Mouse (Mus musculus) cortical plate, adult 2 months (tissue): ENCODE data around the gene Dnaaf1.

Source experiments
- CTCF ChIP-seq: fragments of 200-500 bp; IDR thresholded peaks from 2 replicates; pipeline ENCODE4 v1.5.1; 2011; ENCODE audit warnings: mild to moderate bottlenecking, control low read depth, low read length; ENCODE audit not compliant: insufficient read depth; ENCODE audit errors: extremely low read depth
- POLR2A ChIP-seq: fragments of 200-500 bp; IDR thresholded peaks from 2 replicates; pipeline ENCODE4 v1.6.1; 2011; ENCODE audit warnings: mild to moderate bottlenecking, low read length, control low read depth; ENCODE audit not compliant: insufficient read depth; ENCODE audit errors: extremely low read depth

GRCm38 (mm10) chr8:119622555-119622954 lies 47.5 kb downstream of the Dnaaf1 start:
- no peak for TF ChIP-seq CTCF
- TF ChIP-seq POLR2A, result no peak
